Mouse (Mus musculus): ENCODE data around the gene Ash1l. TPM values are rescaled to one million over a fixed set of nuclear protein-coding genes. Genes with fewer than 3 reads are reported as not detected.
"Not testable (repeated sequence)": the region's sequence is repeated elsewhere in the genome, so short reads cannot be mapped to it uniquely, and the experiment has no call there.

Gene Ash1l
- polyA plus RNA-seq, 1 experiment from 2014 or later: 27.2 TPM

- peak overlapping the region; percentile 71 for H3K4me3 ChIP-seq (ENCODE audit: low read length)
- H3K4me2 ChIP-seq (replicated peaks; ENCODE audit: low read depth, low read length): peak overlapping the region; percentile 68
- peak overlapping the region; percentile 98 for H3K27ac ChIP-seq (ENCODE audit: low read depth, low read length)
- H3K9me3 ChIP-seq (ENCODE audit: control insufficient read depth, low read length): no peaks in the 10 kb centered on the region
- H3K9ac ChIP-seq (ENCODE audit: low read depth, low read length): peak overlapping the region; percentile 85
- under 1% methylated on average over 59 of the region's 92 CpGs for WGBS
- no peaks in the 10 kb centered on the region for H3K36me3 ChIP-seq (ENCODE audit: control insufficient read depth, insufficient read depth, low read length)
- ATAC-seq (ENCODE audit: low FRiP score, low TSS enrichment): peak; percentile 94
- no peaks in the 10 kb centered on the region for H3K27me3 ChIP-seq (ENCODE audit: control insufficient read depth, insufficient read depth, low read length)
- peaks cover 19% of the 10 kb centered on the region for H3K4me1 ChIP-seq (ENCODE audit: control insufficient read depth, insufficient read depth, low read length)
Observed at GRCm38 (mm10) chr3:88949786-88950575, 441 bp upstream of the Ash1l start.

GRCm38 (mm10) chr3:88951327-88951800 is 942 bp downstream of the Ash1l start:
- H3K4me1 ChIP-seq (ENCODE audit: control insufficient read depth, insufficient read depth, low read length): peaks cover 19% of the 10 kb centered on the region
- peak overlapping the region; percentile 71 for H3K4me3 ChIP-seq (ENCODE audit: low read length)
- 3% methylated on average over 5 of the region's 5 CpGs for WGBS
- no peak for ATAC-seq (ENCODE audit: low FRiP score, low TSS enrichment)
- H3K9ac ChIP-seq (ENCODE audit: low read depth, low read length): peak overlapping the region; percentile 85
- H3K27me3 ChIP-seq (ENCODE audit: control insufficient read depth, insufficient read depth, low read length): no peaks in the 10 kb centered on the region
- peak overlapping the region; percentile 98 for H3K27ac ChIP-seq (ENCODE audit: low read depth, low read length)
- H3K36me3 ChIP-seq (ENCODE audit: control insufficient read depth, insufficient read depth, low read length): no peaks in the 10 kb centered on the region
- H3K4me2 ChIP-seq (replicated peaks; ENCODE audit: low read depth, low read length): peak overlapping the region; percentile 68
- no peaks in the 10 kb centered on the region for H3K9me3 ChIP-seq (ENCODE audit: control insufficient read depth, low read length)

DNA sequence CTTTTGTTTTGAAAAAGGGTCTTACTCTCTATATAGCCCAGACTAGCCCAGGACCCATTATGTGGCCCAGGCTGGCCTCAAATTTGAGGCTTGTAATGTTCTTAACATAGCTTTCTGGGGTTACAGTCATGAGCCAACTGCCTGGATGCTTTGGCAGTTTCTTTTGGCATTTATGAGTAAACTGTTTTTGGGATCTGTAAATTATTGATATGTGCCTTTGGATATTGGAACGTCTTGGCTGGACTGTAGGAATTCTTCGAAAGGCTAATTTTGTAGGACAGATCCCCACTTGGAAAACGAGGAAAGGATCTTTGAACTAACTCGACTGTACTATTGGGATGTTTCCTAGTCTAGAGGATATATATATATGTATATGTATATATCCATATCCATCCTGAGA is 2.8 kb downstream of the Ash1l start:
- no peak overlapping the region for H3K4me3 ChIP-seq (ENCODE audit: low read length)
- H3K4me2 ChIP-seq (replicated peaks; ENCODE audit: low read depth, low read length): no peak overlapping the region
- H3K9ac ChIP-seq (ENCODE audit: low read depth, low read length): no peak overlapping the region
- WGBS: 83% methylated on average over 4 of the region's 4 CpGs
- no peaks in the 10 kb centered on the region for H3K9me3 ChIP-seq (ENCODE audit: control insufficient read depth, low read length)
- H3K36me3 ChIP-seq (ENCODE audit: control insufficient read depth, insufficient read depth, low read length): no peaks in the 10 kb centered on the region
- peaks cover 13% of the 10 kb centered on the region for H3K4me1 ChIP-seq (ENCODE audit: control insufficient read depth, insufficient read depth, low read length)
- no peaks in the 10 kb centered on the region for H3K27me3 ChIP-seq (ENCODE audit: control insufficient read depth, insufficient read depth, low read length)
- no peak overlapping the region for H3K27ac ChIP-seq (ENCODE audit: low read depth, low read length)
- ATAC-seq (ENCODE audit: low FRiP score, low TSS enrichment): no peak

DNA sequence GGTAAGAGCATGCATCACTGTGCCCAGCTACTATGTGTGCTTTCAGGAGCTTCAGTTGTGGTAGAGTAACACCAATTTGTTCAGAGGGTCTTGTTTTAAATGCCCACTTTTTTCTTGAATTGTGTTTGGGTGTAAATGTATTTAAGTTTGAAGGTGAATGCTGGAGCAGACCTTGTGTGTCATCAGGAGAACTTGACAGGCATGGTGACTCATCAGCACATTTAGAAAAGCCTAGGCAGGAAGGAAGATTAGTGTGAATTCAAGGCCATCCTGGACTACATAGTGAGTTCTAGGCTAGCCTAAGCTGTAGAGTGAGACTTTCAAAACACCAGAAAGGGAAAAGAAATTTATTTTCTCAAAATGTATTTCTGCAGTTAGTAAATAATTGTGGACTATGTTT is 3.3 kb downstream of the Ash1l start:
- H3K4me1 ChIP-seq (ENCODE audit: control insufficient read depth, insufficient read depth, low read length): peaks cover 8% of the 10 kb centered on the region
- no peak overlapping the region for H3K9ac ChIP-seq (ENCODE audit: low read depth, low read length)
- no peak overlapping the region for H3K4me2 ChIP-seq (replicated peaks; ENCODE audit: low read depth, low read length)
- no peaks in the 10 kb centered on the region for H3K27me3 ChIP-seq (ENCODE audit: control insufficient read depth, insufficient read depth, low read length)
- H3K9me3 ChIP-seq (ENCODE audit: control insufficient read depth, low read length): no peaks in the 10 kb centered on the region
- no peak overlapping the region for H3K4me3 ChIP-seq (ENCODE audit: low read length)
- H3K27ac ChIP-seq (ENCODE audit: low read depth, low read length): no peak overlapping the region
- no peaks in the 10 kb centered on the region for H3K36me3 ChIP-seq (ENCODE audit: control insufficient read depth, insufficient read depth, low read length)
- no peak for ATAC-seq (ENCODE audit: low FRiP score, low TSS enrichment)

- ATAC-seq (ENCODE audit: low FRiP score, low TSS enrichment); H3K27me3 ChIP-seq (ENCODE audit: control insufficient read depth, insufficient read depth, low read length); H3K4me3 ChIP-seq (ENCODE audit: low read length); H3K4me1 ChIP-seq (ENCODE audit: control insufficient read depth, insufficient read depth, low read length); H3K9me3 ChIP-seq (ENCODE audit: control insufficient read depth, low read length); H3K27ac ChIP-seq (ENCODE audit: low read depth, low read length); H3K4me2 ChIP-seq (replicated peaks; ENCODE audit: low read depth, low read length); H3K9ac ChIP-seq (ENCODE audit: low read depth, low read length): not testable (repeated sequence)
- H3K36me3 ChIP-seq (ENCODE audit: control insufficient read depth, insufficient read depth, low read length): peaks cover 19% of the 10 kb centered on the region
Observed at GRCm38 (mm10) chr3:88963211-88963610, 12.8 kb downstream of the Ash1l start.

DNA sequence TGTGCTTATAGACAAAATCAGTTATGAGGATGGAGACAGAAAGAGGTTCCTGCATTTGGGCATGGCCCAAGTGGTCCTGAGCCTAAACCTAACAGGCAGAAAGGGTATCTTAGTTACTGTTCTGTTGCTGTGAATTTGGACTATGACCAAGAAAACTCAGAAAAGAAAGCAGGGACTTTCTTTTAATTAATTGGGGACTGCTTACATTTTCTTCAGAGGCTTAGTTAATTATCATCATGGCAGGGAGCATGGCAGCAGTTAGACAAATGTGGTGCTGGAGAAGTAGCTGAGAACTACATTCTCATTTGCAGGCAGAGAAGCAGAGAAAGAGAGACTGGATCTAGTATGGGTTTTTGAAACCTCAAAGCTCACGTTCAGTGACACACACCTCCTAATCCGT is 24.6 kb downstream of the Ash1l start:
- Histone ChIP-seq H3K9ac (ENCODE audit: low read depth, low read length) (no peak overlapping the region), H3K4me2 (replicated peaks; ENCODE audit: low read depth, low read length) (no peak overlapping the region), H3K36me3 (ENCODE audit: control insufficient read depth, insufficient read depth, low read length) (peaks cover 7% of the 10 kb centered on the region; the same call in 1 of the 2 replicates), H3K27me3 (ENCODE audit: control insufficient read depth, insufficient read depth, low read length) (no peaks in the 10 kb centered on the region), H3K9me3 (ENCODE audit: control insufficient read depth, low read length) (0 out of 2 replicates have a peak, but pooled peaks cover 2% of the 10 kb centered on the region), H3K27ac (ENCODE audit: low read depth, low read length) (no peak overlapping the region), H3K4me1 (ENCODE audit: control insufficient read depth, insufficient read depth, low read length) (no peaks in the 10 kb centered on the region), H3K4me3 (ENCODE audit: low read length) (no peak overlapping the region)
- WGBS: 93% methylated on average over 2 of the region's 2 CpGs
- ATAC-seq (ENCODE audit: low FRiP score, low TSS enrichment): no peak

GRCm38 (mm10) chr3:88981206-88982010 is 31.0 kb downstream of the Ash1l start:
- Histone ChIP-seq H3K36me3 (ENCODE audit: control insufficient read depth, insufficient read depth, low read length) (peaks cover 44% of the 10 kb centered on the region), H3K27ac (ENCODE audit: low read depth, low read length) (no peak overlapping the region), H3K9ac (ENCODE audit: low read depth, low read length) (no peak overlapping the region), H3K4me1 (ENCODE audit: control insufficient read depth, insufficient read depth, low read length) (no peaks in the 10 kb centered on the region), H3K4me3 (ENCODE audit: low read length) (no peak overlapping the region), H3K4me2 (replicated peaks; ENCODE audit: low read depth, low read length) (no peak overlapping the region), H3K9me3 (ENCODE audit: control insufficient read depth, low read length) (0 out of 2 replicates have a peak, but pooled peaks cover 2% of the 10 kb centered on the region), H3K27me3 (ENCODE audit: control insufficient read depth, insufficient read depth, low read length) (no peaks in the 10 kb centered on the region)
- no peak for ATAC-seq (ENCODE audit: low FRiP score, low TSS enrichment)
- WGBS: 95% methylated on average over 8 of the region's 8 CpGs

DNA sequence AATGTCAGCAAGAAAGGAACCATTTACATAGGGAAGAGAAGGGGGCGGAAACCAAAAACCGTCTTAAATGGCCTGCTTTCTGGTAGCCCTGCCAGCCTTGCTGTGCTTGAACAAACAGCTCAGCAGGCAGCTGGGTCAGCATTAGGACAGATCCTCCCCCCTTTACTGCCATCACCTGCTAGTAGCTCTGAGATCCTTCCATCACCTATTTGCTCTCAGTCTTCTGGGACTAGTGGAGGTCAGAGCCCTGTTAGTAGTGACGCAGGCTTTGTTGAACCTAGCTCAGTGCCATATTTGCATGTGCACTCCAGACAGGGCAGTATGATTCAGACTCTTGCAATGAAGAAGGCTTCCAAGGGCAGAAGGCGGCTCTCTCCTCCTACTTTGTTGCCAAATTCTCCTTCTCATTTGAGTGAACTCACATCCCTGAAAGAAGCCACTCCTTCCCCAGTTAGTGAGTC is 33.5 kb downstream of the Ash1l start:
- Histone ChIP-seq H3K9me3 (ENCODE audit: control insufficient read depth, low read length) (no peaks in the 10 kb centered on the region), H3K36me3 (ENCODE audit: control insufficient read depth, insufficient read depth, low read length) (peaks cover 45% of the 10 kb centered on the region), H3K4me2 (replicated peaks; ENCODE audit: low read depth, low read length) (no peak overlapping the region), H3K27me3 (ENCODE audit: control insufficient read depth, insufficient read depth, low read length) (no peaks in the 10 kb centered on the region), H3K4me1 (ENCODE audit: control insufficient read depth, insufficient read depth, low read length) (no peaks in the 10 kb centered on the region), H3K4me3 (ENCODE audit: low read length) (no peak overlapping the region), H3K27ac (ENCODE audit: low read depth, low read length) (no peak overlapping the region), H3K9ac (ENCODE audit: low read depth, low read length) (no peak overlapping the region)
- no peak for ATAC-seq (ENCODE audit: low FRiP score, low TSS enrichment)
- 36% methylated on average over 4 of the region's 4 CpGs for WGBS

- 78% methylated on average over 2 of the region's 2 CpGs for WGBS
- no peaks in the 10 kb centered on the region for H3K9me3 ChIP-seq (ENCODE audit: control insufficient read depth, low read length)
- H3K4me1 ChIP-seq (ENCODE audit: control insufficient read depth, insufficient read depth, low read length): no peaks in the 10 kb centered on the region
- no peak overlapping the region for H3K27ac ChIP-seq (ENCODE audit: low read depth, low read length)
- H3K27me3 ChIP-seq (ENCODE audit: control insufficient read depth, insufficient read depth, low read length): no peaks in the 10 kb centered on the region
- ATAC-seq (ENCODE audit: low FRiP score, low TSS enrichment): no peak
- H3K4me3 ChIP-seq (ENCODE audit: low read length): no peak overlapping the region
- no peak overlapping the region for H3K4me2 ChIP-seq (replicated peaks; ENCODE audit: low read depth, low read length)
- H3K9ac ChIP-seq (ENCODE audit: low read depth, low read length): no peak overlapping the region
- peaks cover 4% of the 10 kb centered on the region; the same call in 1 of the 2 replicates for H3K36me3 ChIP-seq (ENCODE audit: control insufficient read depth, insufficient read depth, low read length)
Observed at GRCm38 (mm10) chr3:88992793-88993192, 42.4 kb downstream of the Ash1l start.
